Comparison of ENCODE assay signal across 16 mouse cellular contexts in the genomic region with DNA sequence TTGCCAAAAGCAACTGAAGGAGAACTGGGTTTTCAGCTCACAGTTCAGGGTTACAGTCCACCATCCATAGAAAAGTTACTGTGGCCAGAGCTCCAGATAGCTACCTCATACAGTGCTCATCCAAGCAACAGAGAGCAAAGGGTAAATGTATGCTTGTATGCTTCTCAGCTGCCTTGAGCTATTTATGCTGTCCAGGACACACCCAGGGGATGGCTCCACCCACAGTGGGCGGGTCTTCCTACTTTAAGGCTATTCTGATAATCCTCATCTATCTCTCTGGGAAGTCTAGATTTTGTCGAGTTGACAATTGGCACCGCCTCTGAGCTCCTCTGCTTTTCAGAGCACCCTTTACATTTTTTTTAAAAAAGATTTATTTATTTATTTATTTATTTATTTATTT. TPM values are rescaled to one million over a fixed set of nuclear protein-coding genes. Genes with fewer than 3 reads are reported as not detected.
DNase-seq lines count a peak whose midpoint lies in the region; ATAC-seq and TF ChIP-seq lines count a peak whose summit lies in the region.
"Had no signal": no experiment of that assay in that cellular context is flagged by ENCODE, and none has a peak within 500 bp of the region (broad histone marks: within the 10 kb centered on the region; RNA-seq: fewer than 3 reads in every experiment).

No protein-coding gene starts in this region.

- no peaks in the 10 kb centered on the region for H3K9me3 ChIP-seq in intestine, embryonic 16.5 days (ENCODE audit: control insufficient read depth, low read length)
- H3K9me3 ChIP-seq in intestine, postnatal 0 days (ENCODE audit: control insufficient read depth): no peaks in the 10 kb centered on the region
- H3K9me3 ChIP-seq in liver, embryonic 14.5 days (ENCODE audit: control insufficient read depth, low read length): no peaks in the 10 kb centered on the region
- H3K9me3 ChIP-seq: heart, embryonic 15.5 days had no signal

- H3K4me3 ChIP-seq in intestine, embryonic 16.5 days (ENCODE audit: low read length): no peak overlapping the region
- no peak overlapping the region for H3K4me3 ChIP-seq in intestine, postnatal 0 days (ENCODE audit: low read depth, low read length)
- no peak overlapping the region for H3K4me3 ChIP-seq in liver, embryonic 14.5 days (ENCODE audit: insufficient read depth in 1 of 2, low read depth in 2 of 2, low read length in 2 of 2)
- H3K4me3 ChIP-seq: heart, embryonic 15.5 days had no signal

- no peak for TF ChIP-seq CTCF in intestine, postnatal 0 days (IDR thresholded peaks at IDR 0.05; ENCODE audit: low read depth)
- TF ChIP-seq CTCF in liver, embryonic 14.5 days (IDR thresholded peaks at IDR 0.05; ENCODE audit: low read depth): no peak

- no peak overlapping the region for H3K4me2 ChIP-seq in intestine, embryonic 16.5 days (ENCODE audit: low read depth, low read length)
- no peak overlapping the region for H3K4me2 ChIP-seq in intestine, postnatal 0 days (replicated peaks; ENCODE audit: low read depth)
- H3K4me2 ChIP-seq in liver, embryonic 14.5 days (ENCODE audit: low read depth): 0 out of 2 replicates have a peak overlapping the region, but pooled peaks have one; percentile 11
- H3K4me2 ChIP-seq: heart, embryonic 15.5 days had no signal

- H3K27ac ChIP-seq in intestine, embryonic 16.5 days (ENCODE audit: low read length): no peak overlapping the region
- no peak overlapping the region for H3K27ac ChIP-seq in intestine, postnatal 0 days (ENCODE audit: low read depth, low read length)
- H3K27ac ChIP-seq in liver, embryonic 14.5 days: no peak overlapping the region
- H3K27ac ChIP-seq: heart, embryonic 15.5 days; hindbrain, postnatal 0 days had no signal

- ATAC-seq in intestine, embryonic 16.5 days: peak; percentile 47; the same call in 1 of the 2 replicates
- no peak for ATAC-seq in intestine, postnatal 0 days
- ATAC-seq in liver, embryonic 14.5 days (ENCODE audit: insufficient read depth): peak; percentile 71
- ATAC-seq: CD4-positive, CD25-positive, alpha-beta regulatory T cell, adult 4 months; forebrain, embryonic 16.5 days; hindbrain, postnatal 0 days had no signal

- H3K36me3 ChIP-seq in intestine, embryonic 16.5 days (ENCODE audit: control insufficient read depth, insufficient read depth, low read length): no peaks in the 10 kb centered on the region
- H3K36me3 ChIP-seq in intestine, postnatal 0 days (ENCODE audit: control insufficient read depth, insufficient read depth): no peaks in the 10 kb centered on the region
- H3K36me3 ChIP-seq in liver, embryonic 14.5 days (replicated peaks; ENCODE audit: control insufficient read depth, insufficient read depth, low read depth): no peaks in the 10 kb centered on the region
- H3K36me3 ChIP-seq: heart, embryonic 15.5 days had no signal

- peaks cover 24% of the 10 kb centered on the region for H3K4me1 ChIP-seq in intestine, embryonic 16.5 days (ENCODE audit: control insufficient read depth, insufficient read depth, low read length)
- H3K4me1 ChIP-seq in intestine, postnatal 0 days (replicated peaks; ENCODE audit: control insufficient read depth, insufficient read depth, low read length): no peaks in the 10 kb centered on the region
- peaks cover 5% of the 10 kb centered on the region in 2 experiments for H3K4me1 ChIP-seq in liver, embryonic 14.5 days (replicated peaks; ENCODE audit: control insufficient read depth in 2 of 2, insufficient read depth in 2 of 2, low read length in 1 of 2)

- no peak for TF ChIP-seq EP300 in liver, embryonic 14.5 days (IDR thresholded peaks at IDR 0.05; ENCODE audit: low read depth)

- H3K27me3 ChIP-seq in intestine, embryonic 16.5 days (replicated peaks; ENCODE audit: control insufficient read depth, insufficient read depth, low read length): no peaks in the 10 kb centered on the region
- no peaks in the 10 kb centered on the region for H3K27me3 ChIP-seq in intestine, postnatal 0 days (replicated peaks; ENCODE audit: control insufficient read depth, insufficient read depth, low read length)
- no peaks in the 10 kb centered on the region for H3K27me3 ChIP-seq in liver, embryonic 14.5 days (ENCODE audit: control insufficient read depth, insufficient read depth, low read length)
- H3K27me3 ChIP-seq: heart, embryonic 15.5 days had no signal

- H3K9ac ChIP-seq in intestine, embryonic 16.5 days (ENCODE audit: low read depth, low read length): no peak overlapping the region
- no peak overlapping the region for H3K9ac ChIP-seq in intestine, postnatal 0 days (ENCODE audit: low read depth, low read length)
- no peak overlapping the region for H3K9ac ChIP-seq in liver, embryonic 14.5 days (replicated peaks)
- H3K9ac ChIP-seq: heart, embryonic 15.5 days had no signal

- WGBS in intestine, embryonic 16.5 days: 58% methylated on average over 3 of the region's 3 CpGs
- 55% methylated on average over 3 of the region's 3 CpGs for WGBS in intestine, postnatal 0 days
- 14% methylated on average over 3 of the region's 3 CpGs for WGBS in liver, embryonic 14.5 days (ENCODE audit: insufficient replicate concordance)

- DNase-seq in 3T3-L1 (ENCODE audit: low read depth, low spot score): peak; percentile 65
- peak; percentile 63 for DNase-seq in R1 (ENCODE audit: low read depth, low spot score)
- DNase-seq in liver, embryonic 14.5 days (ENCODE audit: low read depth in 3 of 3, low spot score in 3 of 3): peak in 1 of 3 experiments; percentile 44
- no peak for DNase-seq in natural killer cell, adult 2 months (ENCODE audit: low spot score in 2 of 2)
- no peak for DNase-seq in right cerebral cortex, adult 18-20 months
- DNase-seq in urinary bladder, adult 2 months (ENCODE audit: low spot score): no peak
- DNase-seq: cerebellum, postnatal 10 days; gastrocnemius, postnatal 36 days; left cerebral cortex, postnatal 4 days; thymus, adult 2 months had no signal

RNA-seq across cellular contexts. Expression of a gene that starts 9.6 kb away (rescaled TPM):
- polyA plus RNA-seq in intestine, embryonic 16.5 days (2015; fragmentation: Nextera tagmentation; extraction: Ambion mirVana): 3.9 and 5.2 TPM in 2 replicates
- polyA plus RNA-seq in intestine, postnatal 0 days (2015; fragmentation: Nextera tagmentation; extraction: Ambion mirVana): 2.5 and 3.3 TPM in 2 replicates
- 23.0 and 24.1 TPM in 2 replicates for polyA plus RNA-seq in liver, embryonic 14.5 days (2012; rRNA removed)
- 26.8 and 32.2 TPM in 2 replicates for polyA plus RNA-seq in liver, embryonic 14.5 days (2014; fragmentation: Nextera tagmentation; extraction: Ambion mirVana)
- polyA plus RNA-seq in urinary bladder, adult 2 months (2012; rRNA removed): 18.2 and 21.8 TPM in 2 replicates

RNA-seq across cellular contexts. Expression of a gene that starts 27.1 kb away (rescaled TPM):
- polyA plus RNA-seq in intestine, embryonic 16.5 days (2015; fragmentation: Nextera tagmentation; extraction: Ambion mirVana): 260 and 274 TPM in 2 replicates
- polyA plus RNA-seq in intestine, postnatal 0 days (2015; fragmentation: Nextera tagmentation; extraction: Ambion mirVana): 177 and 194 TPM in 2 replicates
- 19.2 and 22.2 TPM in 2 replicates for polyA plus RNA-seq in liver, embryonic 14.5 days (2012; rRNA removed)
- polyA plus RNA-seq in liver, embryonic 14.5 days (2014; fragmentation: Nextera tagmentation; extraction: Ambion mirVana): 38.4 and 40.4 TPM in 2 replicates
- 154 and 165 TPM in 2 replicates for polyA plus RNA-seq in urinary bladder, adult 2 months (2012; rRNA removed)

RNA-seq across cellular contexts. Expression of a gene that starts 55.1 kb away (rescaled TPM):
- 0.39 TPM in 2 replicates for polyA plus RNA-seq in intestine, embryonic 16.5 days (2015; fragmentation: Nextera tagmentation; extraction: Ambion mirVana)
- polyA plus RNA-seq in intestine, postnatal 0 days (2015; fragmentation: Nextera tagmentation; extraction: Ambion mirVana): 0.14 TPM in 1 of 2 replicates, not detected in the other
- 0.01 and 0.02 TPM in 2 replicates for polyA plus RNA-seq in liver, embryonic 14.5 days (2012; rRNA removed)
- polyA plus RNA-seq in liver, embryonic 14.5 days (2014; fragmentation: Nextera tagmentation; extraction: Ambion mirVana): 0.08 TPM in 1 of 2 replicates, not detected in the other
- polyA plus RNA-seq in urinary bladder, adult 2 months (2012; rRNA removed): 0.06 and 0.12 TPM in 2 replicates
- polyA plus RNA-seq: CD4-positive, CD25-positive, alpha-beta regulatory T cell, adult 4 months; heart, embryonic 15.5 days had no signal

Comparison
In these comparisons a context has a peak if more than half of its experiments do, and no peak if none do; other contexts are left out.
1. DNase-seq: peak in 3T3-L1 (single experiment) and R1 (single experiment); none in natural killer cell, adult 2 months (0 of 2), right cerebral cortex, adult 18-20 months (single experiment) and urinary bladder, adult 2 months (single experiment).